Mouse (Mus musculus) myocyte (in vitro differentiated cells): Measurements from ENCODE around the gene Krcc1.

Source experiments
- MYOD1 ChIP-seq, 3 experiments: IDR thresholded peaks; one replicate each; pipeline ENCODE4 v1.6.1; 2011; ENCODE audit warnings: control low read depth in 2 of 3, low read depth in 2 of 3, mild to moderate bottlenecking in 2 of 3, moderate library complexity in 1 of 3; ENCODE audit not compliant: insufficient read length in 2 of 3, control insufficient read depth in 1 of 3
- MYOG ChIP-seq, 3 experiments: IDR thresholded peaks; one replicate each; pipeline ENCODE4 v1.6.1; 2011; ENCODE audit warnings: control low read depth in 2 of 3, low read depth in 2 of 3, mild to moderate bottlenecking in 2 of 3; ENCODE audit not compliant: insufficient read length in 2 of 3, control insufficient read depth in 1 of 3, insufficient read depth in 1 of 3
- POLR2A ChIP-seq: IDR thresholded peaks from one replicate; pipeline ENCODE4 v1.6.1; 2011; ENCODE audit warnings: low read depth, mild to moderate bottlenecking, control low read depth, moderate library complexity; ENCODE audit not compliant: insufficient read length
- TCF12 ChIP-seq: IDR thresholded peaks from one replicate; pipeline ENCODE4 v1.6.1; 2011; ENCODE audit warnings: mild to moderate bottlenecking, control low read depth; ENCODE audit not compliant: poor library complexity, insufficient read depth, severe bottlenecking

DNA sequence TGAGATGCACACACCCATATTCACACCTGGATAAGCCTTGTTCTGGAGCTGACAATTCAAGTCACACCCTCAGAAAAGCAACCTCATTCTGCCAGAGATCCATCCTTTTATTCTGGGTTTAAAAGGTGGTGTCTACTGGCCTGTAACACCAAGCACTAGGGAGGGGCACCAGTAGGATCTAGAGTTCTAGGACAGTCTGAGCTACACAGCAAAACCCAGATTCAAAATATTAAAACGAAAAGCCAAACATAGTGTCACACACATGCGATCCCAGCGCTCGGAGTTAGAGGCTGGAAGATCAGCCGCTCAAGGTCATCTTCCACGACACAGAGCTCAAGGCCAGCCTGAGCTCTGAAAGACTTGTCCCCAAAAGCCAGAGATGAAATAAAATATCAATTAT is 17.0 kb upstream of the Krcc1 start:
- TF ChIP-seq TCF12 (no peak), MYOG (IDR thresholded peaks at IDR 0.05; ENCODE audit: control insufficient read depth in 1 of 3, insufficient read depth in 1 of 3, insufficient read length in 2 of 3, low read depth in 2 of 3) (no peak), POLR2A (no peak), MYOD1 (IDR thresholded peaks at IDR 0.05; ENCODE audit: control insufficient read depth in 1 of 3, insufficient read length in 2 of 3, low read depth in 2 of 3) (no peak)
